Mouse (Mus musculus) left cerebral cortex, postnatal 10 days (tissue): ENCODE measurements around the gene Lmna. TPM values are rescaled to one million over a fixed set of nuclear protein-coding genes. Genes with fewer than 3 reads are reported as not detected.

Experiments used
- DNase-seq, 2 experiments: peaks; one replicate each; pipeline ENCODE4 v3.0.0; 2021 to 2022; ENCODE audit warnings: low spot score in 2 of 2, mixed read lengths in 1 of 2; ENCODE audit errors: extremely low spot score in 1 of 2
- intact Hi-C: fragments of 180-260 bp; cut with DNase I; formaldehyde crosslinking; loops from one replicate; pipeline ENCODE4 v1.15.1; 2025
- total RNA-seq, 2 experiments: library from RNA; stranded (reverse); gene quantifications; 2 replicates each; pipeline ENCODE4 v1.2.3; 2021

The Lmna gene
- total RNA-seq: 10 to 100 TPM; 47.2 to 48.6 TPM

- DNase-seq: peak; percentile 90 to 98
- intact Hi-C loops: no loop called here
These were observed at the start of gene Lmna for GRCm38 (mm10) chr3:88509692-88510420. Gene Lmna (minus strand): TSS chr3:88509956.

GRCm38 (mm10) chr3:88556616-88557015, 46.9 kb upstream of the Lmna start:
- intact Hi-C loops: no loop called here

DNA sequence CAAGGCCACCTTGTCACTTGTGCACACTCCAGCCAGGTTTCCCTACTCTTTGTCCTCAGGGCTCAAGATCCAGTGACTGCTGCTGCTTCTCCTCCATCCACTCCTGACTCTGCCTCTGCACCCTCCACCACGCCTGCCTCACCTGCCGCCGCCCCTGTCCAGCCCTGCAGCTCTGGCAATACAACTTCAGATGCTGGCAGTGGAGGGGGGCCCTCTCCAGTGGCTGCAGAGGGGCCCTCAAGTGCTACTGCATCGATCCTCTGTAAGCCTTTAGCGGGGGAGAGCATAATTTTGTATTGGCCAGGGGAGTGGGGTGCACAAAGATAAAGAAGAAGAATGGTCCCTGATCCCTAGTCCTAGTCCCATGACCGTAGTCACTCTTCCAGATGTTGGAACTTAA, 46.0 kb upstream of the Lmna start:
- intact Hi-C loops: no loop called here
- no peak for DNase-seq

More at GRCm38 (mm10) chr3:88556616-88557015, 46.9 kb upstream of the Lmna start:
- DNase-seq: no peak

DNA sequence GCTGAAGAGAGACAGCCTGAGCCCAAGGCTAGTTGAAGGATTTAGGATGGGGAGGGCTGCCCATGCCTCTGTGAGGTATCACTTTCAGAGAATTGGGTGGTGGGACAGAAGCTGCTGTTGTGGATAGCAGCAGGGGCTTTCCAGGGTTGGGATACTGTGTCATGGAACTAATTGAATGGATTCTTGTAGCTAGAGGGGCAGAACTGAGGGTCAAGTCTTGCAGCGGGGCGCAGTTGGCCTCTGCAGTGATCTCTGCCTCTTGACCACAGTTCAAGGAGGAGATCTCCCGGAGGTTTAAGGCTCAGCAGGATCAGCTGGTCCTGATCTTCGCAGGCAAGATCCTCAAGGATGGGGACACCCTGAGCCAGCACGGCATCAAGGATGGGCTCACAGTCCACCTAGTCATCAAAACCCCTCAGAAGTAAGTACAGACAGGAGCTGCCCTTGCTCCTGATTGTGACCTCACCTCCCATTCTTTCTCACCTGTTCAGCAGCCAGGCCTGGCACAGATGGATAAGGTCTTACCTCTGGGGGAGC, 45.4 kb upstream of the Lmna start:
- no peak for DNase-seq
- intact Hi-C loops: no loop called here

DNA sequence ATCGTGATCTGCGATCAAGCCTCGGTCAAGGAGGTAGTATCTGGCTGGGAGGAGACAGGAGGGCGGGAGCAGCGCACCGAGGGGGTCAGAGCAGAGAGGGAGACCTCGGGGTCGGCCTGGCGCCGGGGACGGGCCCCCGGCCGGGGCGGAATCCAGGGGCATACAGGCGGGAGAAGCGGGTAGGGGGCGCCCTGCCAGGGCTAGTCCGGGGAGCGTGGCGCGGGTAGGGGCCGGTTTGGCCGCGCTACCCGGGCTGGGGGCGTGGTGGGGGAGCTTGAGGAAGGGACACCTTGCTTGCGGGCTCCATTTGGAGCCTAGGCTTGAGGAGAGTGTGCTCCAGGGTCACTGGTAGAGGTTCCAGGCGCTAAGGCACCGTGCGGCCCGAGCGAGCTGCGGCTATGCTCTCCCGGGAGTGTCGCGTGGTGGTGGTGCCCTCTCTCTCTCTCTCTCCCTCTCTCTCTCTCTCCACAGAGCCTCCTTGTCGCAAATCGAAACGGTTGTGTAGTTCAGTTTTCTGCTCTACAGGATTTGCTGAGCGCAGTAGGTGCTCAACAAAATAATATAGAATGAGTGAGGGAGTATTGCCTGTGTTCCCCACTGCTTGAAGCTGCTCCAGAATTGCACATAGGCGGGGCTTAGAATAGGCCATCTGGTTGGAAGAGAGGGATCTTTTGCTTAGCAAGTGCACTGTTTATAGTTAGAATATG, 44.3 kb upstream of the Lmna start:
- intact Hi-C loops: no loop called here
- DNase-seq: peak in 1 of 2 experiments; percentile 83

- peak; percentile 80 to 93 for DNase-seq
- intact Hi-C loops: no loop called here
These were observed 43.7 kb upstream of the Lmna start, which contains the start of gene Ubqln4 for GRCm38 (mm10) chr3:88553525-88553879. Gene Ubqln4 (plus strand): TSS chr3:88553758.

DNA sequence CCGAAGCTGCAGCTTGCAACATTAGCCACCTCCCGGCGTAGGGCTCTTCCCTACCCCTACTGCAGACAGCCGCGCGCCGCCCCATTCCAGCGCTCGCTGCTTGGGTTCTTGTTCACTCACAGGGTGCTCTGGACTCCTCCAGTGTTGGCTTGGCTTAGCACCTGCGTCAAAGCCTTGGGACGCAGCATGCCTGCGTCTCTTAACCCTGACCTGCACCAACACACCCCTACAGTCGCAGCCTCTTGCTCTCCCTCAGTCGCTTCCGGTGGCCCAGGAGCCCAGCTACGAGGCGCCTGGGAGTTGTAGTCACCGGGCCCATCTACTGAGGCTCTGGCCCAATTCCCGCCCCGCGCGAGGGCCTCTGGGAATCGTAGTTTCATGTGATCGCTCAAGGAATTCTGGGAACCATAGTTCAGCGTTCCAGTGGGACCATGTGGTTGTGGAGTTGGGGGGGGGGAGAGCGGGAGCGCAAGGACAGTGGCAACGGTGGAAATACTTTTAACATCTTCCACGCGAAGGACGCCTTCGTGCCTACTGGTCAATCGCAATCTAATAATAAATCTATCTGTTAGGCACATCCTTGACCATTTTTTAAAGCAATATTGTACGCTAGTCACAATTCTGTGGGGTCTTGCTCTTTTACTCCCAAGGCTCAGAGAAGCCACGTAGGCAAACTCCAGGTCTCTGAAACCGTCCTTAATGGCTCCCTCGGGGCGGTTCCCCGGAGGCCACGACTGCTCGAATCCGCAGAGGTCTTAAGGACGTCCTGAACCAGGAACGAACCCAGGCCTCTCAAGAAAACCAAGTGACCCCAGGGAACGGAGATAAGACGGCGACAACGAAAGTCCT, 43.1 kb upstream of the Lmna start, which contains the start of gene Lamtor2:
Gene Lamtor2, minus strand, starts transcription at position 399 of the 849 bp plus-strand sequence.
- peak; percentile 98 to 99 for DNase-seq
- intact Hi-C loops: no loop called here

DNA sequence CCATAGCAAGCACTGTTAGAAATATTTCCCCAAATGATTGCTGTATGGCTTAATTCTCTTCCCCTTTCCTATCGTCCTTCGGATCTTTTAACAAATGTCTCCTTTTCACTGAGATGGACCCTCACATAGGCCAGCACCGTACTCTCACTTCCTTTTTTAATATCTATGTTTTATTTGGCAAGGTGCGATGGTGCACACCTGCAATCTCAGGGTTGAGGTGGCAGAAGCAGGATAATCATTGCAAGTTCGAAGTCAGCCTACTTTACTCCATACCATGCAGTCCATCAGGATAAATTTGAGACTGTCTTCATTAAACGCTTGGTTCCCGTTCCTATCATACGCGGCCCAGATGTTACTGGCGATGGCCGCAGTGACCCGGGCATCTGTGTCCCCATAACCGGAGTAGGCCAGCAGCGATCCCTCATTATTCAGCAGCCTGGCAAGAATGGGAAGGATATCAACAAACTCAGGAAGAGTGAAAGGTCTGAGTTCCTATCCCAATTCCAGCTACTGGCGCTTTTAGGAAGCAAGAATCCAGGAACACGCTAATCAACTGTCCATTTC, 42.4 kb upstream of the Lmna start:
- intact Hi-C loops: no loop called here
- no peak for DNase-seq

GRCm38 (mm10) chr3:88551586-88551985, 41.8 kb upstream of the Lmna start:
- DNase-seq: no peak
- intact Hi-C loops: no loop called here

DNA sequence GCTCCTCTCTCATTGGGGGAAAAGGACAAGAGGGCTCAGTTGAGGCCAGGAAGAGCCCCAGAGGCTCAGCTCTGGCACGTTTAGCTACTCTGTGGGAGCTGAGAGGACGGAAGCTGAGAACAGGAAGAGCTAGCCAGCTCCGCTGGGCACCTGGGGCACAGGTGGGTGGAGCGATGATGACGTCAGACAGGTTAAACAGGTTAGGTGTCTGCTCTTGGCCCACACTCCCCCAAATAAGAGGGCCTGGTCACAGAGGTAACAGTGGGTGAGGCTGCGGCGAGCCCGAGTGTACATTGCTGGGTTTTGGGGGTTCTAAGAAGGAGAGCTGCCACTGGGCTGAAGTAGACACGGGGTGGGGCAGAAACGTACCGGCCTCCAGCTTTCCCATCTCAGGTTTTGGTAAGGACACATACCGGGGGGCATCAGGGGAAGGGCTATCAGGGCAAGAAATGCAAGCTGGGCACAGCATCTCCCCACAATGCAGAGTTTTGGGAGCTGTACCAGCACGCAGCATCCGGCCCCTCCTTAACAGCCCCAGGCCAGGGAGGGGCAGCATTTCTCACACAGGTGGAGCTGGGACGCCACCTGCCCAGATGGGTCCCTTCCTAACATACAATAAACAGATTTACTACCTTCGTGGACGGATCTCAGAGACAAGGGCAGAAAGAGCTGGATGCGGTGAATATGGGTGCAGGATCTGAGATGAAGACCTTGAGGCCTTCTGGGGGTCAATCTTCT, 38.6 kb upstream of the Lmna start, which contains the start of gene Rab25:
Gene Rab25, minus strand, starts transcription at position 121 of the 738 bp plus-strand sequence.
- DNase-seq: no peak
- intact Hi-C loops: no loop called here

DNA sequence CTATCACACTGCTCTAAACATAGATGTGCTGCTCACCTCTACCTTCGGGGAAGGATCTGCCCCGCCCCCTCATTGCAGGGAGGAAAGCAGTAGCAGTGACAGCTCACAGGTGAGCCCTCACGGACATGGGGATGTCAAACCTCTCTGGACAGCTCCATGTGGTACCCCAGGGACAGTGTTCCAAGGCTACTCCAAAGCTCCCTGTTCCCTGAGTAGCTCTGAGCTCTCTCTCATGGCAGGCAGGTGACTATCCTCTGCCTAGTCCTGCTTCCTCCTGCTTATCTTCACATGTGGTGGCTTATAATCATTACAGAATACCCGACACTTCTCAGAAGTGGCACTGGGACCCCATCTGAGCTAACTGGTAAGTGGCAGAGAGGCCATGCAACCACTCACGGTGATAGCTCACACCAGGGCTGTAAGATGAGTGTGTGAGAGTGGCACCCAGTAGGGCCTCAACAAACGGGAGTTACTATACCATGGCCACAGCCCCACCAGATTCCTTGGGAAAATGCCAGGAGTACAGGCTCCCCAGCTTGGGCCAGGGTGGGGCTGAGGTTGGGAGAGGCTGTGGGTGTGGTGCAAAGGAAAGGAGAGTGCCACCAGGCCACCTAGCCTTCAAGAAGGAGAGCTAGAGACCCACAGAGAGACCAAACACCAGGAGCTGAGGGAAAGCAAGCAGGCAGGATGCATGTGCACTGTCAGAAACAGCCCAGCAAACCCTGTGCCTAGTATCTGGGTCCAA, 37.1 kb upstream of the Lmna start:
- DNase-seq: no peak
- intact Hi-C loops: no loop called here

DNA sequence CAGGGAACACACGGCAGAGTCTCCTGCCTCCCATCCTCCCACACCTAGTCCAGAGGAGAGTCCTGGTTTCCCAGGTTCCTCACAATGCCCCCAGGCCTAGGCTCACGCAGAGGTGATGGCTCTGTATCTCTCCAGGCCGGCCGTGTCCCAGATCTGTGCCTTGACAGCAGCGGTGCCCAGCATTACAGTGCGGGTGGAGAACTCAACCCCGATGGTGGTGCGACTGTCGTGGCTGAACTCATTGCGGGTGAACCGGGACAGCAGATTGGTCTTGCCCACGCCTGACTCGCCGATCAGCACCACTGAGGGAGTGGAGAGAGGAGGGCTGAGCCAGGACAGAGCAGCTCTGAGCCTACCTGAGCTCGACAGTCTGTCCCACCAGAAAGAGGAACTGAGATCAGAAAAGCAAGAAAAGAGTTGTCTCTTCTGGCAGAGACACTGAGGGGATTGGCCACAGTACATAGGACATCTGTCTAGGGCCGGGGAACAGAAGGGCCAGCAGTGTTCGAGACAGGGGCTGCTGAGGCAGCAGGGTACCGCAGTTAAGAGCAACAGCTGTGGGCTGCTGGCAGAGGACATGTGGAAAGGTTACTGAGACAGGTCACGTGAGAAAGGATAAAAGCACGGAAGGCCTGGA, 35.3 kb upstream of the Lmna start:
- DNase-seq: peak in 1 of 2 experiments; percentile 22
- intact Hi-C loops: no loop called here

GRCm38 (mm10) chr3:88544514-88544913, 34.8 kb upstream of the Lmna start:
- peak in 1 of 2 experiments; percentile 27 for DNase-seq
- intact Hi-C loops: no loop called here

- intact Hi-C loops: no loop called here
- peak in 1 of 2 experiments; percentile 33 for DNase-seq
These were observed 34.1 kb upstream of the Lmna start for GRCm38 (mm10) chr3:88543651-88544410.

GRCm38 (mm10) chr3:88543174-88543573, 33.4 kb upstream of the Lmna start:
- intact Hi-C loops: no loop called here
- DNase-seq: no peak

DNA sequence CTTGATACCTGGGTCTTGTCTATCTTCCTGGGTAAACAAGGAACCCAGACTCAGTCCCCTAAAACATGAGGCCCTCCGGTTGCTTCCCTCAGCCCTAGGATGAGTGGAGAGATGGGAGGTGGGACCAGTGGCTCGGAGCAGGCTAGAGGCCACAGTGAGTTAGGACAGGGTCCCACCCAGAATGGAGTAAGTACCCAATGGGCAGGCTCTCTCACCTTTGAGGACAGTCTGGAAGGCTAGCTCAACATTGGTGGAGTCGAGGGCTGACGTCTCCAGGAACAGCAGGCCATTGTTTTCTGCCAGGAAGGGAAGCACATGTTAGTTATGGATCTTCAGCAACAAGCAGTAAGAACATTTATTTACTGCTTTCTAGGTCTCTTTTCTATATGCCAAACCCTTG, 32.7 kb upstream of the Lmna start:
- intact Hi-C loops: no loop called here
- no peak for DNase-seq
